Mouse (Mus musculus): ENCODE data around the gene Cd177. TPM values are rescaled to one million over a fixed set of nuclear protein-coding genes. Genes with fewer than 3 reads are reported as not detected.

Cd177 gene
- total RNA-seq, 2 experiments from 2014 or later, result 170 to 392 TPM

Other genes starting within 250 kb of the Cd177 start
- gene AC161166.1, start 247.9 kb downstream of the Cd177 start, total RNA-seq (2015), result not detected in 2 replicates
- gene AC161166.1, start 247.9 kb downstream of the Cd177 start, total RNA-seq (2017), result not detected in 2 replicates
- gene Irgq, start 229.6 kb downstream of the Cd177 start, total RNA-seq (2015), result 2.4 and 2.7 TPM in 2 replicates
- gene Irgq, start 229.6 kb downstream of the Cd177 start, total RNA-seq (2017), result 2.4 and 2.5 TPM in 2 replicates
- gene Pinlyp, start 214.2 kb downstream of the Cd177 start, total RNA-seq (2015), result not detected in 2 replicates
- gene Pinlyp, start 214.2 kb downstream of the Cd177 start, total RNA-seq (2017), result not detected in 2 replicates
- gene Xrcc1, start 214.0 kb downstream of the Cd177 start, total RNA-seq (2015), result 18.3 and 27.5 TPM in 2 replicates
- 17.6 and 25.1 TPM in 2 replicates for gene Xrcc1, start 214.0 kb downstream of the Cd177 start, total RNA-seq (2017)
- 148 and 171 TPM in 2 replicates for gene Ethe1, start 172.8 kb downstream of the Cd177 start, total RNA-seq (2015)
- 59.2 and 67.7 TPM in 2 replicates for gene Ethe1, start 172.8 kb downstream of the Cd177 start, total RNA-seq (2017)
- gene Zfp575, start 172.7 kb downstream of the Cd177 start, total RNA-seq (2015), result 0.16 and 0.27 TPM in 2 replicates
- gene Zfp575, start 172.7 kb downstream of the Cd177 start, total RNA-seq (2017), result 0.08 and 0.22 TPM in 2 replicates
- 1.0 and 1.2 TPM in 2 replicates for gene Phldb3, start 149.5 kb downstream of the Cd177 start, total RNA-seq (2015)
- gene Phldb3, start 149.5 kb downstream of the Cd177 start, total RNA-seq (2017), result 3.7 and 4.0 TPM in 2 replicates
- not detected in 2 replicates for gene Lypd3, start 123.8 kb downstream of the Cd177 start, total RNA-seq (2015)
- gene Lypd3, start 123.8 kb downstream of the Cd177 start, total RNA-seq (2017), result not detected in 2 replicates
- not detected in 2 replicates for gene Tex101, start 83.6 kb downstream of the Cd177 start, total RNA-seq (2015)
- not detected in 2 replicates for gene Tex101, start 83.6 kb downstream of the Cd177 start, total RNA-seq (2017)
- gene BC049730, start 51.1 kb downstream of the Cd177 start, total RNA-seq (2015), result not detected in 2 replicates
- gene BC049730, start 51.1 kb downstream of the Cd177 start, total RNA-seq (2017), result not detected in 2 replicates
- not detected in 2 replicates for gene Gm4763, start 33.4 kb downstream of the Cd177 start, total RNA-seq (2015)
- 0.24 TPM in 1 of 2 replicates, not detected in the other for gene Gm4763, start 33.4 kb downstream of the Cd177 start, total RNA-seq (2017)
- 44.7 and 45.0 TPM in 2 replicates for gene Ceacam10, start 16.9 kb upstream of the Cd177 start, total RNA-seq (2015)
- 43.5 and 48.5 TPM in 2 replicates for gene Ceacam10, start 16.9 kb upstream of the Cd177 start, total RNA-seq (2017)
- gene Gm9844, start 101.9 kb upstream of the Cd177 start, total RNA-seq (2015), result 9.6 and 10.0 TPM in 2 replicates
- 40.8 and 73.5 TPM in 2 replicates for gene Gm9844, start 101.9 kb upstream of the Cd177 start, total RNA-seq (2017)
- gene Lypd4, start 109.6 kb upstream of the Cd177 start, total RNA-seq (2015), result not detected in 2 replicates
- not detected in 2 replicates for gene Lypd4, start 109.6 kb upstream of the Cd177 start, total RNA-seq (2017)
- gene Dmrtc2, start 109.7 kb upstream of the Cd177 start, total RNA-seq (2015), result not detected in 2 replicates
- gene Dmrtc2, start 109.7 kb upstream of the Cd177 start, total RNA-seq (2017), result not detected in 2 replicates
- 1,493 and 1,909 TPM in 2 replicates for gene Rps19, start 124.1 kb upstream of the Cd177 start, total RNA-seq (2015)
- 575 and 756 TPM in 2 replicates for gene Rps19, start 124.1 kb upstream of the Cd177 start, total RNA-seq (2017)
- gene Cd79a, start 137.1 kb upstream of the Cd177 start, total RNA-seq (2015), result 0.64 and 1.0 TPM in 2 replicates
- gene Cd79a, start 137.1 kb upstream of the Cd177 start, total RNA-seq (2017), result 0.18 and 0.24 TPM in 2 replicates
- 142 and 156 TPM in 2 replicates for gene Arhgef1, start 142.6 kb upstream of the Cd177 start, total RNA-seq (2015)
- 116 and 142 TPM in 2 replicates for gene Arhgef1, start 142.6 kb upstream of the Cd177 start, total RNA-seq (2017)
- gene Gm4881, start 184.2 kb upstream of the Cd177 start, total RNA-seq (2015), result not detected in 2 replicates
- gene Gm4881, start 184.2 kb upstream of the Cd177 start, total RNA-seq (2017), result not detected in 2 replicates
- 85.5 and 102 TPM in 2 replicates for gene Rabac1, start 212.4 kb upstream of the Cd177 start, total RNA-seq (2015)
- 73.1 and 79.3 TPM in 2 replicates for gene Rabac1, start 212.4 kb upstream of the Cd177 start, total RNA-seq (2017)
- 126 and 128 TPM in 2 replicates for gene Atp1a3, start 245.6 kb upstream of the Cd177 start, total RNA-seq (2015)
- 61.6 and 106 TPM in 2 replicates for gene Atp1a3, start 245.6 kb upstream of the Cd177 start, total RNA-seq (2017)

All from megakaryocyte, adult 5-6 weeks (primary cell).